Mouse (Mus musculus): Measurements from ENCODE around the gene Gucy2f.

GRCm38 (mm10) chrX:142227398-142228054 is 30.8 kb upstream of the Gucy2f start:
- TF ChIP-seq CTCF (conservative IDR thresholded peaks at IDR 0.05 in 1 of 2, IDR thresholded peaks at IDR 0.05 in 1 of 2; ENCODE audit: low read depth in 2 of 2, low read length in 2 of 2) (no peak), ZNF384 (IDR thresholded peaks at IDR 0.05; ENCODE audit: low read depth, low read length) (no peak), CHD1 (IDR thresholded peaks at IDR 0.05; ENCODE audit: low read depth, low read length) (no peak), TCF12 (IDR thresholded peaks at IDR 0.05; ENCODE audit: low read depth, low read length) (no peak), MEF2A (IDR thresholded peaks at IDR 0.05; ENCODE audit: borderline replicate concordance, low read depth, low read length) (no peak), MAZ (IDR thresholded peaks at IDR 0.05; ENCODE audit: low read depth, low read length) (no peak), RCOR1 (conservative IDR thresholded peaks at IDR 0.05; ENCODE audit: low read depth, low read length) (no peak), BHLHE40 (IDR thresholded peaks at IDR 0.05; ENCODE audit: low read depth, low read length) (no peak), ZKSCAN1 (IDR thresholded peaks at IDR 0.05; ENCODE audit: borderline replicate concordance, low read depth, low read length) (no peak), POLR2A (IDR thresholded peaks at IDR 0.05; ENCODE audit: low read depth, low read length) (no peak), MXI1 (IDR thresholded peaks at IDR 0.05; ENCODE audit: low read depth, low read length) (no peak)

Data from CH12.LX (cell line).